Mouse (Mus musculus): ENCODE measurements at regions not wholly inside any gene's neighbourhood (a gene's known extent, or its start where the extent isn't known, plus 50 kb on each side); places are given as distances from the start of the nearest gene placed in this dataset.

DNA sequence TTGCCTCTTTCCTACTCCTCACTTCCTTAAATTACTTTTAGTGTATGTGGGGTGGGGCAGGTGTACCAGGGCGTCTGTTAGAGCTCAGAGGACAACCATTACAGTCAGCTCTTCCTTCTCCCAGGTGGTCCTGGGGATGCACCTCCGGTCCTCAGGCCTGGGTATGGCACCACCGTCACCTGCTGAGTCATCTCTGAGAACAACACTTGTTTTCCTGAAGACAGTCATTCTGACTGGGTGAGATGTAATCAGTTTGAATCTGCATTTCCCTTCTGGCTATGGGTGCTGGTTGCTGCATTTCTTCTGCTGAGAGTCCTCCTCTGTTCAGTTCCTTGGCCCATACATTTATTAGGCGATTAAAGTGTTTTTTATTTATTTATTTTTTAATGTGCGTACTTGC is 84.8 kb downstream of the Sox2 start:
- TF ChIP-seq GATA1 (IDR thresholded peaks at IDR 0.05; ENCODE audit: borderline replicate concordance, low read length) (no peak), FLI1 (IDR thresholded peaks at IDR 0.05; ENCODE audit: low read length) (no peak)

All from megakaryocyte, embryonic 14.5 days (primary cell).